Mouse (Mus musculus): ENCODE results near the gene Tmprss11g. TPM values are rescaled to one million over a fixed set of nuclear protein-coding genes. Genes with fewer than 3 reads are reported as not detected.

Tmprss11g gene
- polyA plus RNA-seq, 1 experiment from 2014 or later, result not detected

DNA sequence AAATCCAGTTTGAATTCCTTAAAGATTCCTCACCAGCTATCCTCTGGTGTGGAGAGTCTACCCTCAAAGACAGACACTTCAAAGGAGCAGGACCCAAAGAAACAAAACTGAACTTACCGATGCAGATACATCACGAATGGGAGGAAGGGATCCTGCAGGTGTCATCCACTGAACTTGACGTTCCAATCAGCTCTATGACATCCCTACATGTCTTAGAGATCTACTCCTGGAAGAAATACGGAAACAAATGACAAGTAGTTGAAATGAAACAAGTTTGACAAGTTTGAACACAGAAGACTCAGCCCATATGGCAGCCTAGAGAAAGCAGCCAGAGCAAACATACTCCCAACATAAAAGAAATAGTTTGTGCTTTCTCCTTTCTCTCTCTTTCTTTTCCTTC lies 49.5 kb downstream of the Tmprss11g start, which contains the start of gene Tmprss11a:
TSS of gene Tmprss11a (minus strand) at position 101 of the 400 bp plus-strand sequence.
- Histone ChIP-seq H3K36me3 (ENCODE audit: control insufficient read depth, insufficient read depth, low read length) (no peaks in the 10 kb centered on the region), H3K4me1 (ENCODE audit: control insufficient read depth, insufficient read depth, low read length) (no peaks in the 10 kb centered on the region), H3K27ac (ENCODE audit: low read depth, low read length) (no peak within 1 kb of the TSS), H3K27me3 (ENCODE audit: control insufficient read depth, insufficient read depth, low read length) (no peaks in the 10 kb centered on the region), H3K4me2 (ENCODE audit: low read depth) (no peak within 1 kb of the TSS), H3K9me3 (ENCODE audit: control insufficient read depth, low read length) (no peaks in the 10 kb centered on the region), H3K4me3 (ENCODE audit: low read depth, low read length) (no peak within 1 kb of the TSS), H3K9ac (ENCODE audit: low read length) (no peak within 1 kb of the TSS)
- ATAC-seq (ENCODE audit: insufficient read depth, low FRiP score, low TSS enrichment) (no peak), DNase-seq (ENCODE audit: low spot score) (no peak)
- 81% methylated on average over 4 of the region's 4 CpGs for WGBS

GRCm38 (mm10) chr5:86439306-86439705 lies 79.1 kb downstream of the Tmprss11g start:
- H3K27ac ChIP-seq (ENCODE audit: low read depth, low read length), result no peak overlapping the region
- 65% methylated on average over 2 of the region's 2 CpGs for WGBS
- H3K36me3 ChIP-seq (ENCODE audit: control insufficient read depth, insufficient read depth, low read length), result no peaks in the 10 kb centered on the region
- H3K4me3 ChIP-seq (ENCODE audit: low read depth, low read length), result no peak overlapping the region
- DNase-seq (ENCODE audit: low spot score), result no peak
- H3K4me2 ChIP-seq (ENCODE audit: low read depth), result no peak overlapping the region
- H3K4me1 ChIP-seq (ENCODE audit: control insufficient read depth, insufficient read depth, low read length), result no peaks in the 10 kb centered on the region
- no peak overlapping the region for H3K9ac ChIP-seq (ENCODE audit: low read length)
- no peak for ATAC-seq (ENCODE audit: insufficient read depth, low FRiP score, low TSS enrichment)
- no peaks in the 10 kb centered on the region for H3K9me3 ChIP-seq (ENCODE audit: control insufficient read depth, low read length)
- no peaks in the 10 kb centered on the region for H3K27me3 ChIP-seq (ENCODE audit: control insufficient read depth, insufficient read depth, low read length)

- H3K9me3 ChIP-seq (ENCODE audit: control insufficient read depth, low read length), result no peaks in the 10 kb centered on the region
- no peaks in the 10 kb centered on the region for H3K4me1 ChIP-seq (ENCODE audit: control insufficient read depth, insufficient read depth, low read length)
- H3K27me3 ChIP-seq (ENCODE audit: control insufficient read depth, insufficient read depth, low read length), result no peaks in the 10 kb centered on the region
- no peak overlapping the region for H3K9ac ChIP-seq (ENCODE audit: low read length)
- H3K4me2 ChIP-seq (ENCODE audit: low read depth), result no peak overlapping the region
- no peak for ATAC-seq (ENCODE audit: insufficient read depth, low FRiP score, low TSS enrichment)
- no peak for DNase-seq (ENCODE audit: low spot score)
- no peak overlapping the region for H3K27ac ChIP-seq (ENCODE audit: low read depth, low read length)
- no peak overlapping the region for H3K4me3 ChIP-seq (ENCODE audit: low read depth, low read length)
- H3K36me3 ChIP-seq (ENCODE audit: control insufficient read depth, insufficient read depth, low read length), result no peaks in the 10 kb centered on the region
Measured at GRCm38 (mm10) chr5:86438548-86438947, 79.9 kb downstream of the Tmprss11g start.

Other genes with a start within 250 kb of the Tmprss11g start
- not detected in 2 replicates for gene Tmprss11c, start 229.3 kb downstream of the Tmprss11g start, polyA plus RNA-seq (2014; fragmentation: Nextera tagmentation; extraction: Ambion mirVana)
- gene Tmprss11d, start 145.2 kb downstream of the Tmprss11g start, polyA plus RNA-seq (2014; fragmentation: Nextera tagmentation; extraction: Ambion mirVana), result not detected in 2 replicates
- not detected in 2 replicates for gene Tmprss11a, start 49.6 kb downstream of the Tmprss11g start, polyA plus RNA-seq (2014; fragmentation: Nextera tagmentation; extraction: Ambion mirVana)
- 0.08 TPM in 1 of 2 replicates, not detected in the other for gene Tmprss11f, start 113.8 kb upstream of the Tmprss11g start, polyA plus RNA-seq (2014; fragmentation: Nextera tagmentation; extraction: Ambion mirVana)
- gene Tmprss11b, start 157.8 kb upstream of the Tmprss11g start, polyA plus RNA-seq (2014; fragmentation: Nextera tagmentation; extraction: Ambion mirVana), result not detected in 2 replicates
- gene Tmprss11e, start 227.2 kb upstream of the Tmprss11g start, polyA plus RNA-seq (2014; fragmentation: Nextera tagmentation; extraction: Ambion mirVana), result not detected in 2 replicates